Mouse (Mus musculus): ENCODE results near the gene Kndc1.

GRCm38 (mm10) chr7:139980778-139981177 lies 86.3 kb downstream of the Kndc1 start:
- no peak for TF ChIP-seq CTCF (IDR thresholded peaks at IDR 0.05; ENCODE audit: borderline replicate concordance, insufficient read depth, low read depth, low read length)
- no peak for TF ChIP-seq POLR2A (IDR thresholded peaks at IDR 0.05; ENCODE audit: borderline replicate concordance, insufficient read depth, low read length)
